Mouse (Mus musculus) G1E (cell line): ENCODE measurements around the gene Pdgfb.

Source experiments
- CTCF ChIP-seq: IDR thresholded peaks from 2 replicates; pipeline ENCODE4 v1.5.1; 2012; ENCODE audit warnings: low read depth, low read length, inconsistent platforms, mixed read lengths
- GATA1 ChIP-seq: IDR thresholded peaks from 2 replicates; pipeline ENCODE4 v1.6.1; 2012; ENCODE audit warnings: borderline replicate concordance, low read length, inconsistent platforms, mixed read lengths
- TAL1 ChIP-seq: conservative IDR thresholded peaks from 2 replicates; pipeline ENCODE4 v1.6.1; 2012; ENCODE audit warnings: low read depth, low read length, inconsistent platforms, mixed read lengths

GRCm38 (mm10) chr15:80028862-80029261 lies 14.1 kb upstream of the Pdgfb start:
- TF ChIP-seq CTCF, result no peak
- TF ChIP-seq GATA1, result no peak
- TF ChIP-seq TAL1, result no peak
